Mouse (Mus musculus): ENCODE measurements around the gene Atp2c2. TPM values are rescaled to one million over a fixed set of nuclear protein-coding genes. Genes with fewer than 3 reads are reported as not detected.
A peak's percentile ranks its signal among the peaks of the same experiment; 100 is the strongest.

The Atp2c2 gene
- polyA plus RNA-seq, 1 experiment, result 4.8 TPM

GRCm38 (mm10) chr8:119666219-119666951 lies 33.4 kb upstream of the Atp2c2 start, which contains the start of gene Wfdc1:
Wfdc1 (plus strand) TSS chr8:119666365.
- WGBS, result 31% methylated on average over 14 of the region's 14 CpGs
- H3K4me1 ChIP-seq (ENCODE audit: control insufficient read depth, insufficient read depth, insufficient read length, low read length), result peaks cover 26% of the 10 kb centered on the region
- no peaks in the 10 kb centered on the region for H3K36me3 ChIP-seq (ENCODE audit: control insufficient read depth, insufficient read depth, low read length)
- TF ChIP-seq POLR2A (IDR thresholded peaks at IDR 0.05; ENCODE audit: low read depth, low read length) (no peak), CTCF (IDR thresholded peaks at IDR 0.05; ENCODE audit: extremely low read depth, insufficient read length, insufficient replicate concordance, low read depth, low read length) (no peak)
- no peaks in the 10 kb centered on the region for H3K27me3 ChIP-seq (ENCODE audit: control insufficient read depth, insufficient read depth, low read length)
- peak within 1 kb of the TSS; percentile 55 for H3K4me3 ChIP-seq (ENCODE audit: low read depth, low read length)
- H3K27ac ChIP-seq (ENCODE audit: insufficient read depth, low read depth, low read length), result peak within 1 kb of the TSS; percentile 20

DNA sequence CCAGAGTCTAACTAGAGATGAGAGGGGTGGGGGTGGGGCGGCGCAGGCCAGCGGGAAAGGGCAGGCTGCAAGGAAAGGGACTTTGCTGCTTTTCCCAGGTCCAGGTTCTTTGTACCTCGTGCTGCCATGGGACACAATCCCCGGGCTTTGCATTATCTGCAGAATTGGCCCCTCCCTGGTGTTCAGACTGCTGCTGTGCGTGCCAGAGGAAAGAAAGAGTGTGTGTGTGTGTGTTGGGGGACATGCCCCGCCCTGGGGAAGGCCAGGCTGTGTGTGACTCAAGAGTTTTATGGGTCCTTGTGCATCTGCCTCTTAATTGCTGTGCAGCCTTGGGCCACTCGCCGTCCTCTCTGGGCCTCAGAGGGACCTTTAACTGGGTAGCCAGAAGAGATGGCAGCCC lies 31.4 kb upstream of the Atp2c2 start:
- WGBS, result 27% methylated on average over 9 of the region's 9 CpGs
- H3K36me3 ChIP-seq (ENCODE audit: control insufficient read depth, insufficient read depth, low read length), result no peaks in the 10 kb centered on the region
- H3K27me3 ChIP-seq (ENCODE audit: control insufficient read depth, insufficient read depth, low read length), result no peaks in the 10 kb centered on the region
- H3K27ac ChIP-seq (ENCODE audit: insufficient read depth, low read depth, low read length), result peak overlapping the region; percentile 20; the same call in 1 of the 2 replicates
- peaks cover 26% of the 10 kb centered on the region for H3K4me1 ChIP-seq (ENCODE audit: control insufficient read depth, insufficient read depth, insufficient read length, low read length)
- H3K4me3 ChIP-seq (ENCODE audit: low read depth, low read length), result no peak overlapping the region
- TF ChIP-seq CTCF (IDR thresholded peaks at IDR 0.05; ENCODE audit: extremely low read depth, insufficient read length, insufficient replicate concordance, low read depth, low read length), result no peak
- TF ChIP-seq POLR2A (IDR thresholded peaks at IDR 0.05; ENCODE audit: low read depth, low read length), result no peak

- WGBS, result 29% methylated on average over 12 of the region's 12 CpGs
- H3K4me1 ChIP-seq (ENCODE audit: control insufficient read depth, insufficient read depth, insufficient read length, low read length), result peaks cover 29% of the 10 kb centered on the region
- no peaks in the 10 kb centered on the region for H3K27me3 ChIP-seq (ENCODE audit: control insufficient read depth, insufficient read depth, low read length)
- H3K4me3 ChIP-seq (ENCODE audit: low read depth, low read length), result no peak overlapping the region
- no peak for TF ChIP-seq POLR2A (IDR thresholded peaks at IDR 0.05; ENCODE audit: low read depth, low read length)
- peak; percentile 81 for TF ChIP-seq CTCF (IDR thresholded peaks at IDR 0.05; ENCODE audit: extremely low read depth, insufficient read length, insufficient replicate concordance, low read depth, low read length)
- no peaks in the 10 kb centered on the region for H3K36me3 ChIP-seq (ENCODE audit: control insufficient read depth, insufficient read depth, low read length)
- peak overlapping the region; percentile 23 for H3K27ac ChIP-seq (ENCODE audit: insufficient read depth, low read depth, low read length)
These were observed 30.5 kb upstream of the Atp2c2 start for GRCm38 (mm10) chr8:119669284-119669683.

- Histone ChIP-seq H3K4me1 (ENCODE audit: control insufficient read depth, insufficient read depth, insufficient read length, low read length) (peaks cover 32% of the 10 kb centered on the region), H3K27ac (ENCODE audit: insufficient read depth, low read depth, low read length) (peak overlapping the region; percentile 62), H3K36me3 (ENCODE audit: control insufficient read depth, insufficient read depth, low read length) (no peaks in the 10 kb centered on the region), H3K4me3 (ENCODE audit: low read depth, low read length) (peak overlapping the region; percentile 22), H3K27me3 (ENCODE audit: control insufficient read depth, insufficient read depth, low read length) (no peaks in the 10 kb centered on the region)
- TF ChIP-seq CTCF (IDR thresholded peaks at IDR 0.05; ENCODE audit: extremely low read depth, insufficient read length, insufficient replicate concordance, low read depth, low read length) (no peak), POLR2A (IDR thresholded peaks at IDR 0.05; ENCODE audit: low read depth, low read length) (no peak)
- WGBS, result 11% methylated on average over 16 of the region's 16 CpGs
These were observed 29.3 kb upstream of the Atp2c2 start for GRCm38 (mm10) chr8:119670419-119671091.

DNA sequence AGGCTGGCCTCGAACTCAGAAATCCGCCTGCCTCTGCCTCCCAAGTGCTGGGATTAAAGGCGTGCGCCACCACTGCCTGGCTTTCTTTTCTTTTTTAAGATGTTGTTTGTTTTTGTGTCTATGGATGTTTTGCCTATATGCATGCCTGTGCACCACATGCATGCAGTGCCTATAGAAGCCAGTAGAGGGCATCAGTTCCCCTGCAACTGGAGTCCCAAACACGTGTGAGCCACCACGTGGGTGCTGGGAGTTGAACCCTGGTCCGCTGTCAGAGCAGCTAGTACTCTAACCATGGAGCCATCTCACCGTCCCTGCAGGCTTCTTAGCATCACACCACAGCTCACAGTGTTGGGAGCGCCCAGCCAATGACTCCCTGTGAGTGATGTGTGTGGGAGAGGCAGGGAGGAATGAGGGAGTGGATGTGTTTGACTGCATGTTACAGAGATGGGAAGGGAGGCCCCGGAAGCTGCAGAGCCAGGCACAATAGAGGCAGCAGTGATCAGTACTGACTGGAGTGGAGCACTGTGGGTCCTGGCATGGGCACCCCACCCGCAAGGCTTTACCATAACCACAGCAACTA lies 25.7 kb upstream of the Atp2c2 start:
- H3K4me1 ChIP-seq (ENCODE audit: control insufficient read depth, insufficient read depth, insufficient read length, low read length), result peaks cover 22% of the 10 kb centered on the region
- H3K27me3 ChIP-seq (ENCODE audit: control insufficient read depth, insufficient read depth, low read length), result no peaks in the 10 kb centered on the region
- H3K4me3 ChIP-seq (ENCODE audit: low read depth, low read length), result no peak overlapping the region
- no peaks in the 10 kb centered on the region for H3K36me3 ChIP-seq (ENCODE audit: control insufficient read depth, insufficient read depth, low read length)
- TF ChIP-seq POLR2A (IDR thresholded peaks at IDR 0.05; ENCODE audit: low read depth, low read length) (no peak), CTCF (IDR thresholded peaks at IDR 0.05; ENCODE audit: extremely low read depth, insufficient read length, insufficient replicate concordance, low read depth, low read length) (peak; percentile 42; the same call in 1 of the 2 replicates)
- no peak overlapping the region for H3K27ac ChIP-seq (ENCODE audit: insufficient read depth, low read depth, low read length)
- 90% methylated on average over 11 of the region's 11 CpGs for WGBS

- WGBS, result 94% methylated on average over 5 of the region's 5 CpGs
- no peak overlapping the region for H3K27ac ChIP-seq (ENCODE audit: insufficient read depth, low read depth, low read length)
- H3K36me3 ChIP-seq (ENCODE audit: control insufficient read depth, insufficient read depth, low read length), result no peaks in the 10 kb centered on the region
- no peaks in the 10 kb centered on the region for H3K27me3 ChIP-seq (ENCODE audit: control insufficient read depth, insufficient read depth, low read length)
- no peak overlapping the region for H3K4me3 ChIP-seq (ENCODE audit: low read depth, low read length)
- H3K4me1 ChIP-seq (ENCODE audit: control insufficient read depth, insufficient read depth, insufficient read length, low read length), result peaks cover 13% of the 10 kb centered on the region
- TF ChIP-seq CTCF (IDR thresholded peaks at IDR 0.05; ENCODE audit: extremely low read depth, insufficient read length, insufficient replicate concordance, low read depth, low read length) (no peak), POLR2A (IDR thresholded peaks at IDR 0.05; ENCODE audit: low read depth, low read length) (no peak)
These were observed 24.4 kb upstream of the Atp2c2 start for GRCm38 (mm10) chr8:119675457-119675856.

GRCm38 (mm10) chr8:119676389-119676788 lies 23.4 kb upstream of the Atp2c2 start:
- Histone ChIP-seq H3K4me1 (ENCODE audit: control insufficient read depth, insufficient read depth, insufficient read length, low read length) (peaks cover 6% of the 10 kb centered on the region), H3K36me3 (ENCODE audit: control insufficient read depth, insufficient read depth, low read length) (no peaks in the 10 kb centered on the region), H3K27me3 (ENCODE audit: control insufficient read depth, insufficient read depth, low read length) (no peaks in the 10 kb centered on the region), H3K27ac (ENCODE audit: insufficient read depth, low read depth, low read length) (no peak overlapping the region), H3K4me3 (ENCODE audit: low read depth, low read length) (no peak overlapping the region)
- 3% methylated on average over 8 of the region's 8 CpGs for WGBS
- TF ChIP-seq CTCF (IDR thresholded peaks at IDR 0.05; ENCODE audit: extremely low read depth, insufficient read length, insufficient replicate concordance, low read depth, low read length) (peak; percentile 91; the same call in 1 of the 2 replicates), POLR2A (IDR thresholded peaks at IDR 0.05; ENCODE audit: low read depth, low read length) (no peak)
